Mouse (Mus musculus): Measurements from ENCODE around the gene Bach2. TPM values are rescaled to one million over a fixed set of nuclear protein-coding genes. Genes with fewer than 3 reads are reported as not detected.
A peak's percentile ranks its signal among the peaks of the same experiment; 100 is the strongest.

Bach2 gene
- polyA plus RNA-seq, 1 experiment, result 7.5 TPM

GRCm38 (mm10) chr4:32401459-32401858 lies 162.9 kb downstream of the Bach2 start:
- WGBS, result 49% methylated on average over 5 of the region's 5 CpGs

GRCm38 (mm10) chr4:32403506-32403905 lies 164.9 kb downstream of the Bach2 start:
- peaks cover 5% of the 10 kb centered on the region; the same call in 1 of the 2 replicates for H3K4me1 ChIP-seq (ENCODE audit: control insufficient read depth, insufficient read depth, low read length)
- no peak for DNase-seq
- TF ChIP-seq CTCF (IDR thresholded peaks at IDR 0.05; ENCODE audit: insufficient read depth, low read length) (no peak), POLR2A (IDR thresholded peaks at IDR 0.05; ENCODE audit: borderline replicate concordance, extremely low read depth, low read depth, low read length) (no peak)
- WGBS, result 74% methylated on average over 5 of the region's 5 CpGs
- H3K4me3 ChIP-seq (replicated peaks; ENCODE audit: extremely low read depth, low read depth, low read length), result no peak overlapping the region

More at GRCm38 (mm10) chr4:32401459-32401858, 162.9 kb downstream of the Bach2 start:
- no peak for TF ChIP-seq POLR2A (IDR thresholded peaks at IDR 0.05; ENCODE audit: borderline replicate concordance, extremely low read depth, low read depth, low read length)
- no peak for TF ChIP-seq CTCF (IDR thresholded peaks at IDR 0.05; ENCODE audit: insufficient read depth, low read length)
- Histone ChIP-seq H3K4me3 (replicated peaks; ENCODE audit: extremely low read depth, low read depth, low read length) (no peak overlapping the region), H3K4me1 (ENCODE audit: control insufficient read depth, insufficient read depth, low read length) (peaks cover 5% of the 10 kb centered on the region; the same call in 1 of the 2 replicates)
- DNase-seq, result no peak

GRCm38 (mm10) chr4:32405149-32405882 lies 166.7 kb downstream of the Bach2 start:
- TF ChIP-seq CTCF (IDR thresholded peaks at IDR 0.05; ENCODE audit: insufficient read depth, low read length) (no peak), POLR2A (IDR thresholded peaks at IDR 0.05; ENCODE audit: borderline replicate concordance, extremely low read depth, low read depth, low read length) (no peak)
- Histone ChIP-seq H3K4me1 (ENCODE audit: control insufficient read depth, insufficient read depth, low read length) (peaks cover 9% of the 10 kb centered on the region), H3K4me3 (replicated peaks; ENCODE audit: extremely low read depth, low read depth, low read length) (peak overlapping the region; percentile 14)
- WGBS, result 66% methylated on average over 17 of the region's 17 CpGs
- DNase-seq, result no peak

- WGBS, result 61% methylated on average over 3 of the region's 3 CpGs
- Histone ChIP-seq H3K4me3 (replicated peaks; ENCODE audit: extremely low read depth, low read depth, low read length) (no peak overlapping the region), H3K4me1 (ENCODE audit: control insufficient read depth, insufficient read depth, low read length) (peaks cover 9% of the 10 kb centered on the region)
- no peak for DNase-seq
- TF ChIP-seq POLR2A (IDR thresholded peaks at IDR 0.05; ENCODE audit: borderline replicate concordance, extremely low read depth, low read depth, low read length), result no peak
- no peak for TF ChIP-seq CTCF (IDR thresholded peaks at IDR 0.05; ENCODE audit: insufficient read depth, low read length)
Measured at GRCm38 (mm10) chr4:32405985-32406384, 167.4 kb downstream of the Bach2 start.

- WGBS, result 89% methylated on average over 8 of the region's 8 CpGs
- Histone ChIP-seq H3K4me1 (ENCODE audit: control insufficient read depth, insufficient read depth, low read length) (peaks cover 9% of the 10 kb centered on the region), H3K4me3 (replicated peaks; ENCODE audit: extremely low read depth, low read depth, low read length) (no peak overlapping the region)
- TF ChIP-seq CTCF (IDR thresholded peaks at IDR 0.05; ENCODE audit: insufficient read depth, low read length) (no peak), POLR2A (IDR thresholded peaks at IDR 0.05; ENCODE audit: borderline replicate concordance, extremely low read depth, low read depth, low read length) (no peak)
- DNase-seq, result no peak
Measured at GRCm38 (mm10) chr4:32408535-32408934, 169.9 kb downstream of the Bach2 start.

- no peak overlapping the region for H3K4me3 ChIP-seq (replicated peaks; ENCODE audit: extremely low read depth, low read depth, low read length)
- no peak for DNase-seq
- 63% methylated on average over 9 of the region's 9 CpGs for WGBS
- TF ChIP-seq POLR2A (IDR thresholded peaks at IDR 0.05; ENCODE audit: borderline replicate concordance, extremely low read depth, low read depth, low read length) (no peak), CTCF (IDR thresholded peaks at IDR 0.05; ENCODE audit: insufficient read depth, low read length) (no peak)
- peaks cover 9% of the 10 kb centered on the region for H3K4me1 ChIP-seq (ENCODE audit: control insufficient read depth, insufficient read depth, low read length)
Measured at GRCm38 (mm10) chr4:32409116-32409880, 170.7 kb downstream of the Bach2 start.

- TF ChIP-seq CTCF (IDR thresholded peaks at IDR 0.05; ENCODE audit: insufficient read depth, low read length) (0 out of 2 replicates have a peak, but pooled peaks have one; percentile 5), POLR2A (IDR thresholded peaks at IDR 0.05; ENCODE audit: borderline replicate concordance, extremely low read depth, low read depth, low read length) (no peak)
- DNase-seq, result no peak
- Histone ChIP-seq H3K4me1 (ENCODE audit: control insufficient read depth, insufficient read depth, low read length) (peaks cover 3% of the 10 kb centered on the region), H3K4me3 (replicated peaks; ENCODE audit: extremely low read depth, low read depth, low read length) (no peak overlapping the region)
- 74% methylated on average over 7 of the region's 7 CpGs for WGBS
Measured at GRCm38 (mm10) chr4:32413063-32413462, 174.5 kb downstream of the Bach2 start.

- no peak overlapping the region for H3K4me3 ChIP-seq (replicated peaks; ENCODE audit: extremely low read depth, low read depth, low read length)
- H3K4me1 ChIP-seq (ENCODE audit: control insufficient read depth, insufficient read depth, low read length), result peaks cover 3% of the 10 kb centered on the region
- no peak for DNase-seq
- no peak for TF ChIP-seq CTCF (IDR thresholded peaks at IDR 0.05; ENCODE audit: insufficient read depth, low read length)
- no peak for TF ChIP-seq POLR2A (IDR thresholded peaks at IDR 0.05; ENCODE audit: borderline replicate concordance, extremely low read depth, low read depth, low read length)
- WGBS, result 76% methylated on average over 9 of the region's 9 CpGs
Measured at GRCm38 (mm10) chr4:32413505-32413904, 174.9 kb downstream of the Bach2 start.

GRCm38 (mm10) chr4:32414959-32415358 lies 176.4 kb downstream of the Bach2 start:
- TF ChIP-seq CTCF (IDR thresholded peaks at IDR 0.05; ENCODE audit: insufficient read depth, low read length), result no peak
- no peak for TF ChIP-seq POLR2A (IDR thresholded peaks at IDR 0.05; ENCODE audit: borderline replicate concordance, extremely low read depth, low read depth, low read length)
- no peak overlapping the region for H3K4me3 ChIP-seq (replicated peaks; ENCODE audit: extremely low read depth, low read depth, low read length)
- H3K4me1 ChIP-seq (ENCODE audit: control insufficient read depth, insufficient read depth, low read length), result no peaks in the 10 kb centered on the region
- DNase-seq, result no peak
- 73% methylated on average over 7 of the region's 7 CpGs for WGBS
